Mouse (Mus musculus): Measurements from ENCODE around the gene C130074G19Rik. TPM values are rescaled to one million over a fixed set of nuclear protein-coding genes. Genes with fewer than 3 reads are reported as not detected.
A peak's percentile ranks its signal among the peaks of the same experiment; 100 is the strongest.

The C130074G19Rik gene
- polyA plus RNA-seq, 1 experiment from 2014 or later: 1.3 TPM

DNA sequence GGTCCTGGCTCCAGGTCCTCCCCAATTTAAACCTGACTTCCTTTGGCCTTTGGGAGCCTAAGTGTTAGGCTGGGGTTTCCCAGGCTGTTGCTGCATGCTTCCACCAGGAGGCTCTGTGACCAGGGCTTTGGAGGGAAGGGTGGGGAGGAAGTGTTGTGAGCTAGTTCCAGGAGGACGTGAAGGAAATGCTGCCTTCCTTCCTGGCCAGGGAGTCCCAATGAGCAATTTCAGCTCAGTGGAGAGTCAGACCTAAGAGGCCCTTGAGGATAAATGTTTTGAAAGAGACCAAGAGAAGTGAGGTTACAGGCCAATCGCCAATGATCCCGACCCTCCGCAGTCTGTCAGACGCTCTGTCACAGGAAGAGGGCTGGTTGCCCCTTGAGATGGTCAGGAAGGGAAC lies 29.7 kb downstream of the C130074G19Rik start:
- H3K36me3 ChIP-seq (ENCODE audit: control insufficient read depth, insufficient read depth, low read length): no peaks in the 10 kb centered on the region
- H3K9ac ChIP-seq (ENCODE audit: low read length): no peak overlapping the region
- ATAC-seq (peak; percentile 47), DNase-seq (ENCODE audit: low spot score) (peak; percentile 65)
- no peaks in the 10 kb centered on the region for H3K27me3 ChIP-seq (replicated peaks; ENCODE audit: control insufficient read depth, insufficient read depth, low read length)
- H3K9me3 ChIP-seq (replicated peaks; ENCODE audit: control insufficient read depth, low read length): no peaks in the 10 kb centered on the region
- 35% methylated on average over 5 of the region's 5 CpGs for WGBS
- no peak overlapping the region for H3K4me3 ChIP-seq (ENCODE audit: low read depth, low read length)
- 0 out of 2 replicates have a peak overlapping the region, but pooled peaks have one; percentile 9 for H3K4me2 ChIP-seq (ENCODE audit: low read length)
- no peak overlapping the region for H3K27ac ChIP-seq (ENCODE audit: low read depth, low read length)
- H3K4me1 ChIP-seq (ENCODE audit: control insufficient read depth, insufficient read depth, low read length): no peaks in the 10 kb centered on the region

DNA sequence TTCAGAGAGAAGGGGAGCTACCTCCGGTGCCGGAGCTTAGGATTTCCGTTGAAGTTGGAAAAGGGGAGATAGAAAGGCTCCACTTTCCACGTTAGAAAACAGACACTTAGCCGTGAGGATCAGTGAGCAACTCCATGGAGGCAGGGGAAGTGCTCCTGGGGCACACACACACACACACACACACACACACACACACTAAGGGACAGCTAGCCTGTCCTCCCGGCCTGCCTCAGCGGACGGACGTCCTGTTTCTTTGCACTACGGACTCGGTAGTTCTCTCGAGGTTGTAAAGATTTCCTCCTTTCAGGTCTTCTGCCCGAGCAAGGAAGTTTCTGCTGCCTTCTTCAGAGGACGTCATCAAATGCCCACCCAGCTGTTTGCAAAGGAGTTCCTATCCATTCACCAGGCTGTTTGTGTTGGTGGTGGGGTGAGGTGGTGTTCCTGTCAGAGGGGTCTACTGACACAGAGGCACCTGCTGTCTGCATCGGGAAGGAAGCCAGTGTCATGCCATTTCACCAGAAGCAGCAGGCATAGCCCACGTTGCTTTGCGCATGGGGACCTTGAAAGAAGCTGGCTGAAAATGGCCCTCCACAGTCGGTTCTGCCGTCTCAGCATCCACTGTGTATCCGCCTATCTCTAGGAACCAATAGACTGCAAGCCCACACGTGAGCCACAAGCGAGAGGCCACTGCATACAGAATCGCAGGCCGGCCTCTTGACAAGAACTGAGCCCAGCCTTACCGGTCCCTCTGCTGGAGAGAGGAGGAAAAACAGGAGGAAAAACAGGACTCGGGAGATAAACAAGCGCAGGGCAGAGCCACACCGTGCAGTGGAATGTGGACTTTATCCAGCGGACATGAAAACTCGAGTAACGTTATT lies 31.0 kb downstream of the C130074G19Rik start:
- WGBS: 17% methylated on average over 31 of the region's 31 CpGs
- peak overlapping the region; percentile 5; the same call in 1 of the 2 replicates for H3K4me3 ChIP-seq (ENCODE audit: low read depth, low read length)
- H3K27ac ChIP-seq (ENCODE audit: low read depth, low read length): no peak overlapping the region
- DNase-seq (ENCODE audit: low spot score) (peak; percentile 90), ATAC-seq (peak; percentile 93)
- peak overlapping the region; percentile 44 for H3K4me2 ChIP-seq (ENCODE audit: low read length)
- no peaks in the 10 kb centered on the region for H3K4me1 ChIP-seq (ENCODE audit: control insufficient read depth, insufficient read depth, low read length)
- H3K36me3 ChIP-seq (ENCODE audit: control insufficient read depth, insufficient read depth, low read length): no peaks in the 10 kb centered on the region
- H3K9me3 ChIP-seq (replicated peaks; ENCODE audit: control insufficient read depth, low read length): no peaks in the 10 kb centered on the region
- H3K9ac ChIP-seq (ENCODE audit: low read length): peak overlapping the region; percentile 41; the same call in 1 of the 2 replicates
- no peaks in the 10 kb centered on the region for H3K27me3 ChIP-seq (replicated peaks; ENCODE audit: control insufficient read depth, insufficient read depth, low read length)

DNA sequence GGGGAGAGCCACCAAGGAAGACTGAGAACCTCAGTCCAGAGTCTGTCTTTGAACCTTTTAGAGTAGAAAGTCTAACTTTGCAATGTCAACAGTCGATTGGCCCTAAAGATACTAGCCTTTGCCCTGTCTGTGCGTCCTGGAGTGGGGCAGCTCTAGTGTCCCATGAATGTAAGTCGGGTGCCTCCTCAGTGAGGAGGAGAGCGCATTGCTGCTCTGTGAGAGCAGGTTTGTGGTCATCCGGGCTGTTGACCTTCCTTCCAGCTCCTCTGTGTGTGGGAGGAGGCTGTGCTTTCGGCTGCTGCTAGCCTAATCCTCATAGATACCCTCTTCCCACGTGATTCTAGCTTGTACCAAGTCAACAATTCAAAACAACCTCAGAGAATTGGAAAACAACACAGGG lies 31.9 kb downstream of the C130074G19Rik start:
- H3K9me3 ChIP-seq (replicated peaks; ENCODE audit: control insufficient read depth, low read length): no peaks in the 10 kb centered on the region
- no peaks in the 10 kb centered on the region for H3K36me3 ChIP-seq (ENCODE audit: control insufficient read depth, insufficient read depth, low read length)
- no peak overlapping the region for H3K9ac ChIP-seq (ENCODE audit: low read length)
- DNase-seq (ENCODE audit: low spot score) (no peak), ATAC-seq (no peak)
- H3K27ac ChIP-seq (ENCODE audit: low read depth, low read length): no peak overlapping the region
- no peaks in the 10 kb centered on the region; the same call in 1 of the 2 replicates for H3K4me1 ChIP-seq (ENCODE audit: control insufficient read depth, insufficient read depth, low read length)
- H3K27me3 ChIP-seq (replicated peaks; ENCODE audit: control insufficient read depth, insufficient read depth, low read length): no peaks in the 10 kb centered on the region
- H3K4me2 ChIP-seq (ENCODE audit: low read length): no peak overlapping the region
- H3K4me3 ChIP-seq (ENCODE audit: low read depth, low read length): no peak overlapping the region
- WGBS: 47% methylated on average over 7 of the region's 7 CpGs

DNA sequence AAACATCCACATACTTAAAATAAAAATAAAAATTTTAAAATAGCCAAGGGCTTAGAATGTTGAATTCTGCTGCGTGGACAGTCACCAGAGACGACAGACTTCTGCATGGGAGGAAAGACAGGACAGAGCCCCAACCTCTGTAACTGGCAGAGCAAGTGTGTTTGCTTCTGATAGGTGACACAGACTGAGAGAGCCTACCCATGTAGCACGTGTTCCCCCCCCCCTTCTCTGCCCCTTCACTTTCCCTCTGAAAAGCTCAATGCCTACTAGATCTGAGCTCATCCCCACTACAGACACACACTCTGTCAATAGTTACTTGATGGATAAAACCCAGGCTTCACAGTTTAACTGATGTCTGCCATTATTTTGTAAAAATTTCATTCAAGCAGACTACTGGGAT lies 36.0 kb downstream of the C130074G19Rik start:
- no peak overlapping the region for H3K27ac ChIP-seq (ENCODE audit: low read depth, low read length)

DNA sequence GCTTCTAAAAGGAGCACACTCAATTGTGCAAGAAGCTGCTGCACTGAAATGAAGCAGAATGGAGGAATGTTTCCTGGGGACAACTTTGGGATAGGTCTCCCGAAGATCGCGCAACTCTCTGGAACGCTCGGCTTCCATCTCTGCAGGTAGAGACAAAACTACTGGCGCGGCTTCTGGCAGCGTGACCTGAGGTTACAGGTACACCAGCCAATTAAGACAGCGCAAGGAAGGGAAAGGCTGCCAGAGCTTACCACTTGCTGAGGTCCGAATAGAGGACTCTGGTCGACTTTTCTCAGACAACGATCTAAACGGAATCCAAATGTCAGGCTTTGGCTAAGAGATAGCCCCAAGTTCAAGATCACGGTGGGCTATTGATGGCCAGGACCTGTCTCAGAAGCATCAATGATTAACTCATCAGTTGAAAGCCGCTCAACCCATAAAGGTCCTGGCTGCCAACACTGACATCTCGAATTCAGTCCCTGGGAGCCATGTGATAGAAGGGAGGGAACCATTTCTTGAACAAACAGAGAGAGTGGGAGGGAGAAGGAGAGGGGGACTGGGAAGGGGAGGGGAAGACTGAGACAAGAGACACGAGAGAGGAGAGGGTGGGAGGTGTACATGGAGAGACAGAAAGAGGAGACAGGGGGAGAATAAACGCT lies 36.8 kb downstream of the C130074G19Rik start, which contains the start of gene Marc2:
TSS of gene Marc2 (minus strand) at position 360 of the 659 bp plus-strand sequence.
- 5% methylated on average over 18 of the region's 18 CpGs for WGBS
- no peak for ATAC-seq

More for the DNA sequence above, 36.0 kb downstream of the C130074G19Rik start:
- Histone ChIP-seq H3K9ac (ENCODE audit: low read length) (no peak overlapping the region), H3K4me2 (ENCODE audit: low read length) (no peak overlapping the region), H3K9me3 (replicated peaks; ENCODE audit: control insufficient read depth, low read length) (no peaks in the 10 kb centered on the region), H3K27me3 (replicated peaks; ENCODE audit: control insufficient read depth, insufficient read depth, low read length) (no peaks in the 10 kb centered on the region), H3K36me3 (ENCODE audit: control insufficient read depth, insufficient read depth, low read length) (no peaks in the 10 kb centered on the region), H3K4me3 (ENCODE audit: low read depth, low read length) (no peak overlapping the region), H3K4me1 (ENCODE audit: control insufficient read depth, insufficient read depth, low read length) (peaks cover 10% of the 10 kb centered on the region)
- DNase-seq (ENCODE audit: low spot score): no peak
- no peak for ATAC-seq
- WGBS: 50% methylated on average over 3 of the region's 3 CpGs

DNA sequence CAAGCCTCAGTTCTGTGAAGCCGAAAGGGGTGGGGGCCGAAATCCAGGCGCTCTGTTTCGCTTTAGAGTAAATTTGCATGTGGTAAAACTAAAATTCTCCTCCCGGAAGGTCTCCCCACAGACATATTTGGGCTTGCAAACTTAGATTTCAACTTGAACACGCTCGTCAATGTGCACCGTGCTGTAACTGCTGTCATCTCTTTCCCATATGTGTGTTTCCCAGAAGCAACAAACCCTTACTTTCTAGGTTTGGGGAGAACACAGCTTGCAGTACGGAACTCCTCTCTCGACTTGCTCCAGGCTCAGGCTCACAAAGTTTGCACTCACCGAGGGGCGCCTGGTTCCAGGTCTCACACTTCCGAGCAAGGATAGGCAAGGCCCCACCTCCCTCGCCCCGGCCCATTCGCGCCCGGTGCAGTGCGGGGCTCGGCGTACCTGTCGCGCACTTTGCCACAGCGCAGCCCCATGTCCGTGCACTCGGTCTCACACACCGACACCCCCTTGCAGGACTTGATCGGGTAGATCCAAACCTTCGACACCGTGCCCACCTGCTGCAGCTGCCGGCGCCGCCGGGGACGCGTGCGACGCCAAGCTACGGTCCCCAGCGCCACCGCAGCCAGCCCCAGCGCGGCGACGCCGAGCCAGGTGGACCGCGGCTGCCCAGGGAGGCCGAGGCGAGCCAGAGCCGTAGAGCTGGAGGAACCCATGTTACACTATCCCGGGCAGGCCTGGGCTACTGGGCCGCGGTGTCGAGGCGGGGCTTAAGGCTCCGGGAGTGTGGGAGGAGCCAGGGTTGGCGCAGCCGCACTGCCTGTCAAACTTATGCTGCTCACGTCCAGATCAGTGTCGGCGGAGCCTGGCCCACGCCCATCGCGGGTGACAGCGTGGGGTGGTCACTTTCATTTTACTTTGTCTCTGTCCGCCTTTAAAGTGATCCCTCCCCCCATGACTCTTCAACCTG lies 37.6 kb downstream of the C130074G19Rik start:
- WGBS: under 1% methylated on average over 67 of the region's 67 CpGs
- ATAC-seq: peak; percentile 99

More for the DNA sequence above, 36.8 kb downstream of the C130074G19Rik start, which contains the start of gene Marc2:
- no peaks in the 10 kb centered on the region for H3K9me3 ChIP-seq (replicated peaks; ENCODE audit: control insufficient read depth, low read length)
- no peak for DNase-seq (ENCODE audit: low spot score)
- peak within 1 kb of the TSS; percentile 80 for H3K9ac ChIP-seq (ENCODE audit: low read length)
- H3K4me1 ChIP-seq (ENCODE audit: control insufficient read depth, insufficient read depth, low read length): peaks cover 10% of the 10 kb centered on the region
- no peaks in the 10 kb centered on the region for H3K36me3 ChIP-seq (ENCODE audit: control insufficient read depth, insufficient read depth, low read length)
- H3K27ac ChIP-seq (ENCODE audit: low read depth, low read length): peak within 1 kb of the TSS; percentile 27; the same call in 1 of the 2 replicates
- H3K4me2 ChIP-seq (ENCODE audit: low read length): peak within 1 kb of the TSS; percentile 86
- H3K4me3 ChIP-seq (ENCODE audit: low read depth, low read length): peak within 1 kb of the TSS; percentile 78
- no peaks in the 10 kb centered on the region for H3K27me3 ChIP-seq (replicated peaks; ENCODE audit: control insufficient read depth, insufficient read depth, low read length)

DNA sequence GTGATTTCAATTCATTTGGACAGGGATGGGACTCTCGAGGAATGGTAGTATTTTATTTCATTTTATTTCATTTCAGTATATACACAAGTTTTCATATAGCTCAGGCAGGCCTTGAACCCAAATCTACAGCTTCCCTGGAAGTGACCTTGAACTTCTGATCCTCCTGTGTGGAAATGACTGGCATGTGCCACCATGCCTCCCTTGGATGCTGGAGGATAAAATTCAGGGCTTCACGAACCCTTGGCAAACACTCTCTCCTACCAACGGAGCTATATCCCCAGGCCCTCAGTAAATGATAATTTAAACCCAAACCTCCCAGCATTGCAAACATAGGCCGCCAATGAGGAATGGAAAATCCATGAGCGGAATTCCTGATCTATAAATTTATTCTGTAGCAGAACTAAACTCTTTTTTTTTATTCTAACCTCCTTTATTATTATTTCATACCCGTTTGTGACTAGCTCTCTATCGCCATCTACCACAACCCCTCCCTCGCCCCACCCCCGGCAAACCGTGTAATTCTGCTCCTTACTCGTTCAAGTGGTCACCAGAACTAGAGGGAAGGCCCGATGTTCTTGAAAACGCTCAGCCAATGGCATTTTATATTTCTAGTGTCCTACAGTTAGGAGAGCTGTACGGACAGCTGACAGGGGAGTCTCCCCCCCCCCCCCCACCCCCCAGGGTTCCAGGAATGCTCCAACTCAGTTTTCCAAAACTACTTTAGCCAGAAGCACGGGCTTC lies 38.5 kb downstream of the C130074G19Rik start:
- H3K36me3 ChIP-seq (ENCODE audit: control insufficient read depth, insufficient read depth, low read length): no peaks in the 10 kb centered on the region
- no peak for DNase-seq (ENCODE audit: low spot score)
- ATAC-seq: no peak
- H3K4me2 ChIP-seq (ENCODE audit: low read length): peak overlapping the region; percentile 86
- no peaks in the 10 kb centered on the region for H3K9me3 ChIP-seq (replicated peaks; ENCODE audit: control insufficient read depth, low read length)
- peak overlapping the region; percentile 80 for H3K9ac ChIP-seq (ENCODE audit: low read length)
- no peaks in the 10 kb centered on the region for H3K27me3 ChIP-seq (replicated peaks; ENCODE audit: control insufficient read depth, insufficient read depth, low read length)
- no peak overlapping the region for H3K27ac ChIP-seq (ENCODE audit: low read depth, low read length)
- H3K4me1 ChIP-seq (ENCODE audit: control insufficient read depth, insufficient read depth, low read length): peaks cover 10% of the 10 kb centered on the region
- peak overlapping the region; percentile 78 for H3K4me3 ChIP-seq (ENCODE audit: low read depth, low read length)
- WGBS: 24% methylated on average over 15 of the region's 15 CpGs

More for the DNA sequence above, 37.6 kb downstream of the C130074G19Rik start:
- peak overlapping the region; percentile 27; the same call in 1 of the 2 replicates for H3K27ac ChIP-seq (ENCODE audit: low read depth, low read length)
- peaks cover 10% of the 10 kb centered on the region for H3K4me1 ChIP-seq (ENCODE audit: control insufficient read depth, insufficient read depth, low read length)
- peak overlapping the region; percentile 78 for H3K4me3 ChIP-seq (ENCODE audit: low read depth, low read length)
- H3K27me3 ChIP-seq (replicated peaks; ENCODE audit: control insufficient read depth, insufficient read depth, low read length): no peaks in the 10 kb centered on the region
- no peaks in the 10 kb centered on the region for H3K9me3 ChIP-seq (replicated peaks; ENCODE audit: control insufficient read depth, low read length)
- DNase-seq (ENCODE audit: low spot score): peak; percentile 90
- H3K36me3 ChIP-seq (ENCODE audit: control insufficient read depth, insufficient read depth, low read length): no peaks in the 10 kb centered on the region
- peak overlapping the region; percentile 80 for H3K9ac ChIP-seq (ENCODE audit: low read length)
- H3K4me2 ChIP-seq (ENCODE audit: low read length): peak overlapping the region; percentile 86

Data from forebrain, embryonic 14.5 days (tissue).